In the genomic region with DNA sequence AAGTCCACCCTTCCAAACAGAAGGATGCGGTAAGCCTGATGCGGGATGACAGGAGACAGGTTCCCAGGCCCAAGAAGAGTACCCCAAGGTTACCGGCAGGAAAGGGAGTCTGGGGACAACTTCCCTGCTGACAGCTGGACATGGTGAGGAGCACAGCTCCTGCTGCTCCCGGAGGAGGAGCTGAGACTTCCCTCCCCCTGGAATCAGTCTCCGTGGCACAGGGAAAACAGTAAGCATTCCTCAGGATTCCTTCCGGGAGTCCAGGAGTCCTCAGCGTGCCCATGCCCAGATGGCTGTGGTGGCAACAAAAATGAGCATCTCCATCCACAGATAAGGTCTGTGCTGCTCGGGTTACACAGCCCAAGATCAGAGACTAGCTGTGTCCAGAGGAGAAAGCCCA, we compare ENCODE assay signal across 22 mouse cellular contexts.
A peak's percentile ranks its signal among the peaks of the same experiment; 100 is the strongest.
DNase-seq lines count a peak whose midpoint lies in the region; ATAC-seq and TF ChIP-seq lines count a peak whose summit lies in the region.
"Had no signal": no experiment of that assay in that cellular context is flagged by ENCODE, and none has a peak within 500 bp of the region (broad histone marks: within the 10 kb centered on the region; RNA-seq: fewer than 3 reads in every experiment).

No protein-coding gene starts in this region.

- H3K9me3 ChIP-seq in hindbrain, embryonic 13.5 days = no peaks in the 10 kb centered on the region
- H3K9me3 ChIP-seq in hindbrain, embryonic 14.5 days (ENCODE audit: control insufficient read depth, low read length) = no peaks in the 10 kb centered on the region
- H3K9me3 ChIP-seq in lung, embryonic 14.5 days (ENCODE audit: low read depth, low read length) = no peaks in the 10 kb centered on the region
- H3K9me3 ChIP-seq in lung, postnatal 0 days (ENCODE audit: low read length) = no peaks in the 10 kb centered on the region
- H3K9me3 ChIP-seq: embryonic facial prominence, embryonic 12.5 days; G1E; limb, embryonic 13.5 days; lung, embryonic 15.5 days had no signal

- H3K36me3 ChIP-seq in hindbrain, embryonic 13.5 days = no peaks in the 10 kb centered on the region
- no peaks in the 10 kb centered on the region for H3K36me3 ChIP-seq in hindbrain, embryonic 14.5 days (replicated peaks; ENCODE audit: control insufficient read depth, insufficient read depth)
- no peaks in the 10 kb centered on the region for H3K36me3 ChIP-seq in lung, embryonic 14.5 days (ENCODE audit: insufficient read depth)
- H3K36me3 ChIP-seq in lung, postnatal 0 days (ENCODE audit: insufficient read depth, low read length) = no peaks in the 10 kb centered on the region
- H3K36me3 ChIP-seq: embryonic facial prominence, embryonic 12.5 days; G1E; limb, embryonic 13.5 days; lung, embryonic 15.5 days had no signal

- H3K4me3 ChIP-seq in hindbrain, embryonic 13.5 days = no peak overlapping the region
- no peak overlapping the region for H3K4me3 ChIP-seq in hindbrain, embryonic 14.5 days (replicated peaks; ENCODE audit: low read length)
- H3K4me3 ChIP-seq in lung, embryonic 14.5 days (ENCODE audit: low read depth, low read length) = no peak overlapping the region
- H3K4me3 ChIP-seq in lung, postnatal 0 days (ENCODE audit: low read depth, low read length) = no peak overlapping the region
- H3K4me3 ChIP-seq: embryonic facial prominence, embryonic 12.5 days; gastrocnemius, adult 2 months; limb, embryonic 13.5 days; lung, embryonic 15.5 days had no signal

- no peak for TF ChIP-seq CTCF in lung, embryonic 14.5 days (IDR thresholded peaks at IDR 0.05; ENCODE audit: low read depth)
- TF ChIP-seq CTCF in lung, postnatal 0 days (IDR thresholded peaks at IDR 0.05) = no peak

- no peaks in the 10 kb centered on the region for H3K27me3 ChIP-seq in hindbrain, embryonic 13.5 days
- H3K27me3 ChIP-seq in hindbrain, embryonic 14.5 days (ENCODE audit: control insufficient read depth, insufficient read depth, low read length) = no peaks in the 10 kb centered on the region
- H3K27me3 ChIP-seq in lung, embryonic 14.5 days (ENCODE audit: insufficient read depth, low read length) = no peaks in the 10 kb centered on the region
- no peaks in the 10 kb centered on the region for H3K27me3 ChIP-seq in lung, postnatal 0 days (replicated peaks; ENCODE audit: insufficient read depth, low read length)
- H3K27me3 ChIP-seq: CH12.LX; embryonic facial prominence, embryonic 12.5 days; lung, embryonic 15.5 days; Patski had no signal

- H3K9ac ChIP-seq in hindbrain, embryonic 13.5 days = 0 out of 2 replicates have a peak overlapping the region, but pooled peaks have one; percentile 13
- H3K9ac ChIP-seq in hindbrain, embryonic 14.5 days = no peak overlapping the region
- H3K9ac ChIP-seq in lung, embryonic 14.5 days = 0 out of 2 replicates have a peak overlapping the region, but pooled peaks have one; percentile 9
- H3K9ac ChIP-seq in lung, postnatal 0 days (replicated peaks; ENCODE audit: low read depth) = no peak overlapping the region
- H3K9ac ChIP-seq: embryonic facial prominence, embryonic 12.5 days; limb, embryonic 13.5 days; liver, embryonic 14.5 days; lung, embryonic 15.5 days had no signal

- no peak overlapping the region for H3K27ac ChIP-seq in hindbrain, embryonic 13.5 days
- no peak overlapping the region for H3K27ac ChIP-seq in hindbrain, embryonic 14.5 days
- H3K27ac ChIP-seq in lung, embryonic 14.5 days (ENCODE audit: low read depth) = no peak overlapping the region
- H3K27ac ChIP-seq in lung, postnatal 0 days (ENCODE audit: low read length) = no peak overlapping the region
- H3K27ac ChIP-seq: embryonic facial prominence, embryonic 12.5 days; gastrocnemius, adult 2 months; limb, embryonic 13.5 days; liver, embryonic 14.5 days; lung, embryonic 15.5 days had no signal

- no peak for TF ChIP-seq EP300 in lung, postnatal 0 days (IDR thresholded peaks at IDR 0.05)

- H3K4me1 ChIP-seq in hindbrain, embryonic 13.5 days (replicated peaks) = peaks cover 18% of the 10 kb centered on the region
- 0 out of 2 replicates have a peak, but pooled peaks cover 6% of the 10 kb centered on the region for H3K4me1 ChIP-seq in hindbrain, embryonic 14.5 days (replicated peaks; ENCODE audit: control insufficient read depth, insufficient read depth, low read length)
- H3K4me1 ChIP-seq in lung, embryonic 14.5 days (ENCODE audit: insufficient read depth) = no peaks in the 10 kb centered on the region
- no peaks in the 10 kb centered on the region for H3K4me1 ChIP-seq in lung, postnatal 0 days (ENCODE audit: insufficient read depth, low read depth, low read length)
- H3K4me1 ChIP-seq: lung, embryonic 15.5 days had no signal

- no peak for ATAC-seq in hindbrain, embryonic 13.5 days (ENCODE audit: low FRiP score)
- ATAC-seq in hindbrain, embryonic 14.5 days (ENCODE audit: low FRiP score) = no peak
- ATAC-seq in lung, embryonic 14.5 days (ENCODE audit: insufficient read depth) = no peak
- no peak for ATAC-seq in lung, postnatal 0 days
- ATAC-seq in CD4-positive, CD25-positive, alpha-beta regulatory T cell, adult 4 months = no peak
- ATAC-seq: inflammation-experienced regulatory T-cells, adult 6 months; Patski had no signal

- peak; percentile 53 for DNase-seq in cerebellum, adult 9-10 months
- no peak for DNase-seq in cerebellum, postnatal 4 days (ENCODE audit: low spot score in 2 of 2)
- DNase-seq in hindbrain, embryonic 14.5 days (ENCODE audit: low spot score) = no peak
- DNase-seq in lung, embryonic 14.5 days = no peak
- DNase-seq in lung, postnatal 0 days (ENCODE audit: low spot score) = no peak
- peak; percentile 38 to 44 for DNase-seq in cerebellum, postnatal 36 days
- DNase-seq: adrenal gland, postnatal 36 days; gastrocnemius, adult 2 months; heart, postnatal 4 days; kidney, adult 18-20 months; kidney, postnatal 25 days; lung, postnatal 4 days had no signal

- WGBS in hindbrain, embryonic 13.5 days = 40% methylated on average over 8 of the region's 8 CpGs
- 36% methylated on average over 8 of the region's 8 CpGs for WGBS in hindbrain, embryonic 14.5 days
- 20% methylated on average over 8 of the region's 8 CpGs for WGBS in lung, embryonic 14.5 days
- WGBS in lung, postnatal 0 days = 38% methylated on average over 8 of the region's 8 CpGs

- H3K4me2 ChIP-seq in hindbrain, embryonic 13.5 days = no peak overlapping the region
- no peak overlapping the region for H3K4me2 ChIP-seq in hindbrain, embryonic 14.5 days (replicated peaks)
- no peak overlapping the region for H3K4me2 ChIP-seq in lung, embryonic 14.5 days
- no peak overlapping the region for H3K4me2 ChIP-seq in lung, postnatal 0 days (replicated peaks; ENCODE audit: low read depth, low read length)
- H3K4me2 ChIP-seq: embryonic facial prominence, embryonic 12.5 days; limb, embryonic 13.5 days; lung, embryonic 15.5 days had no signal

Comparison
In these comparisons a context has a peak if more than half of its experiments do, and no peak if none do; other contexts are left out.
1. DNase-seq: peak in cerebellum, adult 9-10 months (single experiment) and cerebellum, postnatal 36 days (2 of 2); none in cerebellum, postnatal 4 days (0 of 2), hindbrain, embryonic 14.5 days (single experiment), lung, embryonic 14.5 days (single experiment) and lung, postnatal 0 days (single experiment).
2. H3K9ac ChIP-seq: peak in hindbrain, embryonic 13.5 days (single experiment) and lung, embryonic 14.5 days (single experiment); none in hindbrain, embryonic 14.5 days (single experiment) and lung, postnatal 0 days (single experiment).